Mouse (Mus musculus) left cerebral cortex, postnatal 10 days (tissue): ENCODE results near the gene Pcdh9. TPM values are rescaled to one million over a fixed set of nuclear protein-coding genes. Genes with fewer than 3 reads are reported as not detected.

ENCODE experiments used
- DNase-seq, 2 experiments: peaks; one replicate each; pipeline ENCODE4 v3.0.0; 2021 to 2022; ENCODE audit warnings: low spot score in 2 of 2, mixed read lengths in 1 of 2; ENCODE audit errors: extremely low spot score in 1 of 2
- intact Hi-C: fragments of 180-260 bp; cut with DNase I; formaldehyde crosslinking; loops from one replicate; pipeline ENCODE4 v1.15.1; 2025
- total RNA-seq, 2 experiments: library from RNA; stranded (reverse); gene quantifications; 2 replicates each; pipeline ENCODE4 v1.2.3; 2021

Gene Pcdh9
- total RNA-seq, 2 experiments from 2014 or later, result 190 to 194 TPM

DNA sequence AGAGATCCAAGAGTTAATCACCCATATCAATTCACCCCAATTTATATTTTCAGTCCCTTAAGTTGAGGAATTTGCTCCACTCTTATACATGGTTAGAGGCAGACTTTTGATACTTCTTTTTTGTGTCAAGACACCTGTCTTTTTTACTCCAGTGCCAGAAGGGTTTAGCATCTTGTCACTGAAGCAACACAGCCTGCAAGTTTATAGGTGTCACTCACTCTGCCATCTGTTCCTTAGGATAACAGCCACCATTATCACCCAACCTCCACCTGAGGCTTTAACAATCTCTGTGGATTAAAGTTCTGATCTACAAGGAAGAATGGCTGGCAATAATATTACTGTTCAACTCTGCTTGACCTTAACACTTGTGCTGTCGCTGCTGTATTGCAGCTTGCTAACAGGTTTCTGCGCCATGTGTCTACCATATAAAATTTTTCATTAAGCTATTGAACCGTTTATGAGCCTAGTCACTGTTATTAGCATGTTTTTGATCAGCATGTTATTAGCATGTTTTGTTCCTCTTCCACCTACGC lies 427.1 kb downstream of the Pcdh9 start:
- intact Hi-C loops, result no loop called here
- no peak for DNase-seq

DNA sequence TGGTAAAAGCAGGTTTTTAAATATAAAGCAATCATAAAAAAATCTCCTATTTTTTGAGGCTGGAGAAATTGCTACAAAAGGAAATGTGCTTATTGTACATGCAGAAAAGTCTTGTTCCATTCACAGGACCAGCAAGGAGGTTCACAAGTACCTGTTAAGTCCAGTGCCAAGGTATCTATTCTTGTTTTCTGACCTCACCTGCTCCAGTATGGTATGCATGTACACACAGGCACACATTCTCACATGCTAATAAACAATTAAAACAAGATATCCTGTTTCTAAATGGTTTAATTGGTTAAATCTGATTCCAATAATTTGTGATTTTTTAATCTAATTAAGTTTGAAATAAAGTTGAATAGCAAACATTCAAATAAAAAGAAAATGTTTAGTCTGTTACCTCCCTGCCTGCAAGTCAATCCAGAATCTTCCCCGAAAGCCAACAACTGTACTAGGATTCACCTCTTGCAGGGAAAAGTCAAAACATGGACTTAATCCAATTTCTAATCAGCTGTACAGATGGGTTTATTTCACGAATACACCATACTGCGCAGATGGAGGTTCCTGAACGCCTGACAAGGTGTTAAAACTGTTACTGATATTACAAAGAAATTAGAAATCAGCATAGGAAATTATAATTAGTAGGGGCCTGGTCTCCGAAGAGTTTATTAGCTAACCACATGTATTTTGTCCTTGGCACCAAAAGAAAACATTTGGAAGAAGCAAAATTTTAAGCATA lies 439.4 kb downstream of the Pcdh9 start:
- intact Hi-C loops, result no loop called here
- DNase-seq, result no peak

DNA sequence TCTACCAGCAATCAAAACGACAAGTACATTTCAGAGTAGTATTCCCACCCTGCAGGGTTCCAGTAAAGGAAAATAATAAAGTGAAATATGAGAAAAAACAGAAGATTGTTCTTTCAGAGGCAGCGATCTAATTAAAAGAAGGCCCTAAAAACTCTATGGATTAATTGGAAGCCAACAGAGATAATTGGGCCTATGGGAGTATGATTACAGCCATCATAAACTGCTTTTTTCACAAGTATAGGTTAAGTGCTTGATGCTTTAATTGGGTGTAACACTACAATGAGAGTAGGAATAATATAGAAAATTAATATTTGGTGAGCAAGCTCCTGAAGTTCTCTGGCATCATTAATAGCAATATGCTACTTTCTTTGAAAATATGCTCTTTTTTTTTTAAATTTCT lies 448.6 kb downstream of the Pcdh9 start:
- intact Hi-C loops, result no loop called here
- DNase-seq, result no peak

DNA sequence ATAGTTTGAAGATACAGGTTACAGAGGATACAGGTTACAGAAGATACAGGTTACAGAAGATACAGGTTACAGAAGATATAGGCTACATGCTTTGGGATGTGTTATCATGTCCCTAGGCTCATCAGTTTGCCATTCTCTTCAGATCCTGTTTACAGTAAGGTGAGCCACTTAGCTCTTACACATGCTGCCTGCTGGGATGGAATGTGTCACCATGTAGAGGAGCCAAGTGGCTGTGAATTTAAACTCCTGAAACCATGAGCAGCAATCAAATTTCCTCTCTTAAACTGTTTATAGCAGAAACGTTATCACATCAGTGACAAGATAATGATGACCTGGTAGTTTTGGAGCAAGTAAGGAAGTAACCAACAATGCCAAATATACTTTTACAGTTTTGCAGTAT lies 453.3 kb downstream of the Pcdh9 start:
- intact Hi-C loops, result no loop called here
- no peak for DNase-seq

DNA sequence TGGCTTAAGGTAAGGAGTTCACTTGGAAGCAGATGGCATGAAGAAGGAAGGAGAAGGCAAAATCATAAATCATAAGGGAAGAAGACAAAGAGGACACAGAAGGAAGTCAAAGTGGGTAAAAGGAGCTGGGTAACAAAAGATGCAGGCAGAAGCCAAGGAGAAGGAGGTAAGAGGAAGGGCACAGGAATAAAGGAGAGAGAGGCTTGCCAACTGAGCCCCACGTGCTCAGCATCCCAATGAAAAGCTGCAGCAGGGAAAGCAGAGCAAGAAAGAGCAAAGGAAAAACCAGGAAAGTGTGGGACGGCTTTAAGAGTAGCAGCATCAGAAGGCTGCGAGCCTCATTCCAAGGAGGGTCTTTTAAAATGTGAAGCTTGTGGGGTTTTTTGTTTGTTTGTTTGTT lies 473.7 kb downstream of the Pcdh9 start:
- intact Hi-C loops, result no loop called here
- DNase-seq, result peak; percentile 37 to 52

DNA sequence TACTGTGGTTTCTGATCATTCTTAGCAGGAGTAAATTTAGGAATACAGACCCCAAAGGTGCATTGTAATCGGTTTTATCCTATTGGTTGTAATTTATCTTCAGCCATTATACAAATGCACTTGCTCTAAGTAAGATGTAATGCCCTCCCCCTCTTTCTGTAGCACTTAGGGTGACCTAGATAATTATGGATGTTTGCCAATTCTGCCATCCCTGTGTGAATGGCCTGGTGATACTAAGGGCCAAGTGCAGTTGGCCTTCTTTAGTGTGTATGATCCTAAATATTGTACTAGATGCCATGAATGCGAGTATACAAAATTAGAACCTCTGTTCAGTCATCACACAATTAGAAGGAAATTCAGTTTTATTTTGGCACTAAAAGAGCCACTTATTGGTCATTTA lies 475.0 kb downstream of the Pcdh9 start:
- no peak for DNase-seq
- intact Hi-C loops, result no loop called here

DNA sequence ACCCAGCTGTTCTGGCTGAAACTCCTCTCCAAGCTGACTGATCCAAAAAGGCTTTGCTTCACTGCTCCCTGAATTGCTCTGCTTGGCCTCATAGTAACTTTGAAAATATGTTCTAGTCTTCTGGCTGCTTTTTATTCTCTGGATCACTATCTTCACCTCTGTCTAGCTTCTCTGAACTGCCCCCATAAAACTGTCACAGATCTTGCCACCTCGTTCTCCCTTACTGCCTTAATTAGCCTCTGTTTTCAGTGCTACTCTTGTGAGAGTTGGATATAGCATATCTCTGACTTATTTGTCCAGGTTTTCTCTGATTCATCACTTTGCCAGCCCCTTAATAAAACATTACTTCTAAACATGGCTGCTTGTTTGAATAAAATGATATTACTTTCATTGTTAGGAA lies 481.2 kb downstream of the Pcdh9 start:
- no peak for DNase-seq
- intact Hi-C loops, result no loop called here

DNA sequence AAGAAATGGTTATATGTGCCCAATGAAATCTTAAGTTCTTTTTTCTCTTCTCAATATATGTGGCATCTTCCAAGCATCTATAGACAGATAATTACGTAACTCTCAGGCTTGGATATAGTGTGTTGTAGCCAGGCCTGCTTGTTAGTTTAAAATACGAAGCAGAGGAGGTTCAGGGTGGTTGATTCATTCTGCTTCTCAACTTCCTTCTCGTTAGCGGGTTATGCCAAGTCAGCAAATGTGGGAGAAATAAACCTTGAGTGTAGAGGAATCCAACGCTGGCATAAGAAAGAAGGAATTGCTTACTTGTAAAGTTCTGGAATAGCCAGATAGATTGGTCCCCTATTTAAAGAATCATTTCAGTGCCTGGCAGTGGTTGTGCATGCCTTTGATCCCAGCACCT lies 482.7 kb downstream of the Pcdh9 start:
- DNase-seq, result no peak

DNA sequence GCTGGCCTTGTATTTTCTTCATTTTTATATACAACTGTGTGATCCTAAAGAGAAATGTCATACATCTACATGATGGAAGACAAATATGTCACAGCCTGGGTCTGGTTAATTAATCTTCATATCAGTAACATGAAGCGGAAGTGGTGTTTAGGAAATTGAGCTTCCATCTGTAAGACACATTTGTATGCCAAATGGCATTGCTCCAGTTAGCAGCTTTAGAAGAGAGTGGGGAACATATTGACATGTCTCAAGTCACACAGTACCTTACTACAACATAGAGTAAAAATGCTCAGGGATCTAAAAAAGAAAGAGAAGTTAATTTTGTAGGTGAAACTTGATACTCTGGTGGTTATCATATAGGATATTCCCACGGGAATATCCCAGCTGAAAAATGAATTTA lies 505.4 kb downstream of the Pcdh9 start:
- intact Hi-C loops, result no loop called here
- no peak for DNase-seq

More for the DNA sequence above, 482.7 kb downstream of the Pcdh9 start:
- intact Hi-C loops, result no loop called here

DNA sequence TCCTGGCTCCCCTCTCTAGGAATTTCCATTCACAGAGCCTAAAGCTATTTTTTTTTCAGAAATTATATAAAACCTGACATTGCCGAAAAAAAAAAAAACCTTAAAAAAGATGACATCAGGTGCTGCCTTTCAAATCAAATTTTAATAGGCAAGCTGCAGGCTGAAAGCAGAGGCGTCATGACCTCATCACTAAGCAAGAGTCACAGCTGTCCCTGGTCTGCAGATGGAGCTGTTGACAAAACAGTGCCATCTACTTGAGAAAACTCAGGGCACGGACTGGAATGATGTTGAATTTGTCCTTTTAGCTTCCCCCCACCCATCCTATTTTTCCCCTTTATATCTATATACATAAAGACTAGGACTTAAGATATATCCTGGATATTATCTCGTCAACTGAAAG lies 509.3 kb downstream of the Pcdh9 start:
- intact Hi-C loops, result no loop called here
- DNase-seq, result no peak

DNA sequence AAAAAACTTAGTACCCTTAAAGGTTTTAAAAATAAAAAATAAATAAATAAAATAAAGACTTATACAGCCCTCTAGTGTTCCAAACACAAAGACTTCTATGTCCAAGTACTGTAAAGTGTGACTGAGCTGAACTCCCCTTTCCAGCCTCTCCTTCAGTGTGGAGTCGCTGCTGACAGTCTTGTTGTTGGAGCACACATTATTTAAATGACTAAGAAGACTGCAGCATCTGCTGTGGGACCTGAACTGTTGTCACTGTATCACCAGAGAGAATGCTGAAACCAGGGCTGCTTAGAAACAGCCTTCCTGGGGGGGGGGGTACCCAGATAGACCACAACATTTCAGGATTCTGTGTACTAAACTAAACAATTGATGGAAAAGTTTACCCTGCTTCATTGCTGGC lies 509.7 kb downstream of the Pcdh9 start:
- intact Hi-C loops, result no loop called here
- DNase-seq, result no peak

DNA sequence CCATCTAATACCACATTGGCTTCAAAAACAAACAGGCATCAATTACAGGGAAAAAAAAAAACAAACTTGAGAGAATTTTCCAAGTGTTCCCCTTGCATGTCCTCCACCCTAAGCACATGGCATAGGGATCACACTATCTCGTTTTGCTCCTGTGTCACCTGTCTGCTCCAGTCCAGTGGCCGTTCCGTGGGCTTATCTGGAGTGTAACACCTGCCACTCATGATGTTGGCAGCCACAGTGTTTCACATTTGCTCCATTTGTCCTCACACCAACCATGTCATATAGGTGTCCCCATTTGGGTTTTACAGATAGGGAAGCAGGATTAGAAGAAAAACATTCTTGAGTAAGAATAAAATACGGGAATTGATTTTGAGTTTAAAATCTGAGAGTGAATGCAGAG lies 514.3 kb downstream of the Pcdh9 start:
- intact Hi-C loops, result no loop called here
- DNase-seq, result no peak

DNA sequence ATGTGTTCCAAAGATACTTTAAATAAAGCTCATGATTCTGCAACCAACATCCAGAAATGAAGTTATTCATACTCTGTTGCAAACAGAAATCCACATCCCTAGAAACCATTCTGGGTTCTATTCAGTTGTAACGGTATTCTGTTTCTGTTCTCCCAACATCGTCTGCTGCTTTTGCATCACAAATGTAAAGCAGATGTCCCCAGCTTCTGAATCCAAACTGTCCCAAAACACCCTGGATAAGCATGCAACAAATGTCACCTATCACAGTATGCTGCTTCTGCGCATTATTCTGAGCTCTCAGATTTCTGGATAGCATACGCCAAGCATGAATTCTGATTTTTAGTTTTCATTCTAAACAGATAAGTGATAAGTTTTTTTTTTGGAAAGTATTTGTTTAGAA lies 516.3 kb downstream of the Pcdh9 start:
- intact Hi-C loops, result no loop called here
- DNase-seq, result no peak

DNA sequence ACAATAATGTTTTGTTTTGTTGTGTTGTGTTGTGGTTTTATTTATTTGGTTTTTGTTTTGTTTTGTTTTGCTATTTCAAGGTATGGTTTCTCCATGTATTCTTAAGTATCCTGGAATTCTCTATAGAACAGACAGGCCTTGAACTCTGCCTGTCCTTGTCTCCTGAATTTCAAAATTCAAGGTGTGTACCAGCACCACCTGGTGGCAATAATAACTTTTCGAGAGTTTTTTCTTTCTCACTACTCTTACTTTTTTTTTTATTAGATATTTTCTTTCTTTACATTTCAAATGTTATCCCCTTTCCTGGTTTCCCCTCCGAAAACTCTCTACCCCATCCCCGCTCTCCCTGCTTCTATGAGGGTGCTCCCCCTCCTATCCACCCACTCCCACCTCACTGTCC lies 536.3 kb downstream of the Pcdh9 start:
- intact Hi-C loops, result no loop called here
- DNase-seq, result no peak

DNA sequence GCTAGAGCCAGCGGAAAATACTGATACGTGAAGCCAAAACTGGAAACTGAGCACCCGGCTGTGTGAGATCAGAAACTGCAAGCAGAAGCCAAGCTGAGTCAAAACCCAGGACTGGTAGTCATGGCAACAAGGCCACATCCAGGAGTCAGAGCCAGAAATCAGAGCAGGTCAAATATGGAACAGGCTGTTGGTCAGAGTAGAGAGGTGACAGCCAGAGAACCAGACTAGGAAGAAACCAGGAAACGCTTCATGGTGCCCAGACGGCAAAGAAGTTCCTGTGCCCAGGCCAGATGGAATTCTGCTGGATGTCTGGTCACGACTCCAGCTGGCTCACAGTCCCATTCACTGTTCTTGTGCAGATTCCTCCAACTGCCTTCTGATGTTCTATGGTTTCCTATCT lies 539.6 kb downstream of the Pcdh9 start:
- DNase-seq, result peak; percentile 16 to 42
- intact Hi-C loops, result no loop called here

DNA sequence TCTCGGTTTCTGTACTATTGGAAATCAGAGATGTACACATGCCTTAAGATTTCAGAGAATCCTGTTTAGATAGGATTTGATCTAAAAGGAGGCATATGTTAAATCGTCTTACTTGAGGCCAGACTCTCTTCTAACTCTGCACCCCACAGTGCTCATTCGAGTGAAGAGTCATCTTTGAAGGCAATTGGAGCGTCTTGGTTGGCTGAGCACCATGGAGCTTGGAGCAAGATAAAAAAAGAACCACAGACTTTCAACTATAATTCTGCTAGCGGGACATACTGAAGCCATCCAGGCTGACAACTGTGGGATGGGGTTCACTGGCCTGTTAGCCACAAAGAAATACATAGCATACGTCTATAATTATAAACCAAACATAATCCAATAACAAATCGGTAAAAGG lies 541.3 kb downstream of the Pcdh9 start:
- intact Hi-C loops, result no loop called here
- no peak for DNase-seq

DNA sequence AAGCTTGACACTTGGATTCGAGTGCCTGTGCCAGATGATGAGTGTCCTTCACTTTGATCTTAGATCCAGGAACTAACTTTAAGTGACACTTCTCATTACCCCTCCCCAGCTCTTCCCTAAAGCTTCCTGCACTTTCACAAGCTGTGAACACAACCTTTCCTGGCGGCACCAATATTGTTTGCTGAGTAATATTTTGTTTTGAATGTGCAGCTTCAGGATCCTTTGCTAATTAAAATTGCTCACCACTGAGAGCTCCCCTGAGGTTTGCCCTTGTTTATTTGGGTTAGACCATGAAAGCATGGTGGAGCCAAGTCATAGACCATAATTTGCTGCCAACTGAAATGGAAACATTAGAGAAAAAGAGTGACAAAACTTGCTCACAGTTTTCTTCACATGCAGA lies 543.4 kb downstream of the Pcdh9 start:
- DNase-seq, result no peak
- intact Hi-C loops, result no loop called here

DNA sequence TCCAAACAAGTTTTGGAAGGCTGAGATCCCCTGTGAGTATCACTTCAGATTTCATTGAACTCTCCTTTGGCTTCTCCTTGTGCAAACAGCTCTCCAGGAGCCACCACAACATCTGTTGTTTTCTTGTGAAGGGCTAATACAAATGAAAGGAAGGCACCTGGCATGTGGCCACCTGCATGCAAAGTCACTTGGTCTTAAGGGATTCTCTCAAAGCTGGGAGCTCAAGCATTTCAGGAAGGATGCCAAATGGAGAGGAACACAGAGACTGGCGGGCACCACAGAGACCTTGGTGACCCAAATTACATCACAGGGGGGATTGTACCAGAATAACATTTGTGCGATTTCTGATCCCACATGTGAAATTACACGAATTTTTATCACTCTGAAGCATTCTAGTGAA lies 547.7 kb downstream of the Pcdh9 start:
- DNase-seq, result peak in 1 of 2 experiments; percentile 15
- intact Hi-C loops, result no loop called here

DNA sequence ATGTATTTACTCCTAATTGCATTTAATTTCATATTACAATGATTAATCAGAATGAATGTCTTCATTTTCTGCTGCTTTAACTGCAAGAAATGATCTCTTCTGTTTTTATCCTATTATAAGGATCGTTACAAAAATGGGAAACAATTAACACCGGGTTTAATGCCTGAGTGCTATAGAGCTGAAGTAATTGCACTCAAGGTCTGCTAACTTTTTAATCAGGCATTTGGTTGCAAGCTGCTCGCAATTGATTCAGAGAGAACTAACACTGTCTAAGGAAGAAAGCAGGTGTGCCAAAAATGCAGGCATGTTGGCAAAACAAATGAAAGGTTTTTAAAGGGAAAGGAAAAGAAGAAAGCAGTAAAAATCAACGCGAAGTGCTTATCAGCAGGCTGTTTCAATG lies 549.1 kb downstream of the Pcdh9 start:
- intact Hi-C loops, result no loop called here

DNA sequence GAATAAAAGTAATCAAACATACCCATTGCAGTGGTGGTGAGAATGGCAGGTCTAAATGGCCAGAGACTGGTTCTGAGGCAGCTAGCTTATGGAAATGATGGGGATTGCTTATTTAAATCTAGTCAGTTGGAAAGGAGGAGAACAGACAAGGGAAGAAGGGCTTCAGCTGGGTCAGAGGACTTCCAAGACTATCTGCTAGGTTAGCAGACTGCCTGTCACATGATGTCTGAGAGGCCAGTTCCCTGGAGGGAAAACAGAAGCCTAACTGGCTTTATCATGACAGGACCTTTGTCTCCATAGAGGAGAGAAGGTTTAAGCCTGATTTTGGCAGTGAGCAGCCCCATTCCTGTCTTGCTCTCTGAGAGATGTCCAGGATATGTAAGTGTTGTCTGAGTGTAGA lies 561.2 kb downstream of the Pcdh9 start:
- DNase-seq, result no peak
- intact Hi-C loops, result no loop called here

More for the DNA sequence above, 549.1 kb downstream of the Pcdh9 start:
- DNase-seq, result no peak

DNA sequence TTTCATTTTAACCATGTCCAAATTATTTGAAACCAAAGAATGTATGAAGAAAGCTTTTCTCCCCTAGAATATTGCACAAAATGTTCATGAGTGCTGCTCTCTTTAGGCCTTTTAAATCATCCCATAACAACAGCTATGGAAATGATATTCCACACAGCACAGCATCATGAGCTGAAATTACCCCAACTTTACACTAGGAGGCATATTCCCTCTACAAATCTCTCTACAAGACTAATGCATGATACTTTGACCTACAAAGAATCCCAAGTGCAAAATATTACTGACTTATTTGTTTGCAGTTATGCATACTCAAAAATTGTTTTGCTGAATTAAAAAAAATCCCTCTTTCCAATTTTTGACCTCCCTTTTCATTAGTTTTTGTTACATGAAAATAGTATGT lies 573.1 kb downstream of the Pcdh9 start:
- no peak for DNase-seq
- intact Hi-C loops, result loop anchor here (10.0 kb wide), 1 partner anchor 577 kb away; the partner anchor contains the start of gene Pcdh9
